ENCODE assay signal across 26 mouse cellular contexts in the genomic region with DNA sequence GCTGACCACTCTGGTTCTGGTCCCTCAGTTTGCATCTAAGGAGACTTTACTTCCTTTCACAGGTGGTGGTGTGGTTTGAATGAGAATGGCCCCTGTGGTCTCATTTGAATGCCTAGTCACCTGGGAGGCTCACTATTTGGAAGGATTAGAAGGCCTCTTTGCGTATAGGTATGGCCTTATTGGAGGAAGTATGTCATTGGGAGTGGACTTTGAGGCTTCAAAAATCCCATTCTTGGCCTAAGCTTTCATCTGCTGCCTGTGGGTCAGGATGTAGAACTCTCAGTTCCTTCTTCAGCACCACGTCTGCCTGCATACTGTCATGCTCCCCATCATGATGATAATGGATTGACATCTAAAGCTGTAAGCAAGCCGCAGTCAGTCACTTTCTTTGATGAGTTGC. TPM values are rescaled to one million over a fixed set of nuclear protein-coding genes. Genes with fewer than 3 reads are reported as not detected.
DNase-seq lines count a peak whose midpoint lies in the region; ATAC-seq and TF ChIP-seq lines count a peak whose summit lies in the region.
"Had no signal": no experiment of that assay in that cellular context is flagged by ENCODE, and none has a peak within 500 bp of the region (broad histone marks: within the 10 kb centered on the region; RNA-seq: fewer than 3 reads in every experiment).

No protein-coding gene starts in this region.

- no peak overlapping the region for H3K4me3 ChIP-seq in forebrain, embryonic 16.5 days (replicated peaks; ENCODE audit: low read length)
- no peak overlapping the region for H3K4me3 ChIP-seq in forebrain, embryonic 12.5 days (replicated peaks)
- no peak overlapping the region for H3K4me3 ChIP-seq in midbrain, embryonic 14.5 days (replicated peaks; ENCODE audit: low read depth, low read length)
- H3K4me3 ChIP-seq in midbrain, embryonic 11.5 days (ENCODE audit: low read depth, low read length) = no peak overlapping the region
- no peak overlapping the region for H3K4me3 ChIP-seq in midbrain, embryonic 16.5 days (ENCODE audit: low read depth, low read length)
- no peak overlapping the region for H3K4me3 ChIP-seq in midbrain, postnatal 0 days (ENCODE audit: low read depth, low read length)
- H3K4me3 ChIP-seq in macrophage (ENCODE audit: inconsistent target) = no peak overlapping the region
- H3K4me3 ChIP-seq: embryonic facial prominence, embryonic 13.5 days; embryonic facial prominence, embryonic 15.5 days; erythroblast, embryonic 14.5 days; forebrain, embryonic 10.5 days; forebrain, embryonic 13.5 days; forebrain, embryonic 15.5 days had no signal

- ATAC-seq in forebrain, embryonic 16.5 days = no peak
- no peak for ATAC-seq in forebrain, embryonic 12.5 days (ENCODE audit: low FRiP score)
- no peak for ATAC-seq in midbrain, embryonic 14.5 days (ENCODE audit: low FRiP score, low TSS enrichment)
- ATAC-seq in midbrain, embryonic 11.5 days (ENCODE audit: low FRiP score) = no peak
- ATAC-seq in midbrain, embryonic 16.5 days = no peak
- no peak for ATAC-seq in midbrain, postnatal 0 days (ENCODE audit: low FRiP score)
- ATAC-seq: CD4-positive, CD25-positive, alpha-beta regulatory T cell, adult 4 months; forebrain, embryonic 13.5 days; forebrain, embryonic 15.5 days had no signal

- DNase-seq in midbrain, embryonic 14.5 days = no peak
- no peak for DNase-seq in midbrain, embryonic 11.5 days (ENCODE audit: low spot score, missing footprints)
- no peak for DNase-seq in midbrain, postnatal 0 days (ENCODE audit: low spot score)
- no peak for DNase-seq in thymus, postnatal 0 days (ENCODE audit: low spot score)
- DNase-seq: adrenal gland, adult 2 months; adrenal gland, postnatal 10 days; adrenal gland, postnatal 25 days; B cell, adult 2 months; cerebellum, adult 11-12 months; cerebellum, adult 8-10 months; cerebellum, adult 9-11 months; cerebellum, postnatal 14 days; cerebellum, postnatal 36 days; embryo, embryonic 11 days had no signal

- H3K27ac ChIP-seq in forebrain, embryonic 16.5 days (ENCODE audit: low read length) = 0 out of 2 replicates have a peak overlapping the region, but pooled peaks have one; percentile 14
- no peak overlapping the region for H3K27ac ChIP-seq in forebrain, embryonic 12.5 days
- H3K27ac ChIP-seq in midbrain, embryonic 14.5 days (replicated peaks; ENCODE audit: low read depth, low read length) = peak overlapping the region; percentile 61; the same call in 1 of the 2 replicates
- no peak overlapping the region for H3K27ac ChIP-seq in midbrain, embryonic 11.5 days (ENCODE audit: low read depth, low read length)
- H3K27ac ChIP-seq in midbrain, embryonic 16.5 days (ENCODE audit: low read length) = 0 out of 2 replicates have a peak overlapping the region, but pooled peaks have one; percentile 44
- no peak overlapping the region for H3K27ac ChIP-seq in midbrain, postnatal 0 days (ENCODE audit: low read depth, low read length)
- peak overlapping the region; percentile 17; the same call in 1 of the 2 replicates for H3K27ac ChIP-seq in macrophage
- H3K27ac ChIP-seq: embryonic facial prominence, embryonic 13.5 days; embryonic facial prominence, embryonic 15.5 days; forebrain, embryonic 10.5 days; forebrain, embryonic 13.5 days had no signal

- peaks cover 16% of the 10 kb centered on the region for H3K4me1 ChIP-seq in forebrain, embryonic 16.5 days (replicated peaks; ENCODE audit: control insufficient read depth, insufficient read depth, low read length)
- H3K4me1 ChIP-seq in forebrain, embryonic 12.5 days = peaks cover 4% of the 10 kb centered on the region; the same call in 1 of the 2 replicates
- H3K4me1 ChIP-seq in midbrain, embryonic 14.5 days (ENCODE audit: control insufficient read depth, insufficient read depth, low read length) = no peaks in the 10 kb centered on the region
- no peaks in the 10 kb centered on the region for H3K4me1 ChIP-seq in midbrain, embryonic 11.5 days (ENCODE audit: control insufficient read depth, insufficient read depth, low read length)
- H3K4me1 ChIP-seq in midbrain, embryonic 16.5 days (ENCODE audit: control insufficient read depth, insufficient read depth, low read length) = peaks cover 7% of the 10 kb centered on the region
- peaks cover 5% of the 10 kb centered on the region; the same call in 1 of the 2 replicates for H3K4me1 ChIP-seq in midbrain, postnatal 0 days (ENCODE audit: insufficient read depth, low read length)

- TF ChIP-seq CTCF in midbrain, postnatal 0 days (IDR thresholded peaks at IDR 0.05) = no peak

- peaks cover 24% of the 10 kb centered on the region for H3K36me3 ChIP-seq in forebrain, embryonic 16.5 days (ENCODE audit: control insufficient read depth, insufficient read depth)
- H3K36me3 ChIP-seq in forebrain, embryonic 12.5 days (replicated peaks) = peaks cover 91% of the 10 kb centered on the region
- peaks cover 87% of the 10 kb centered on the region for H3K36me3 ChIP-seq in midbrain, embryonic 14.5 days (ENCODE audit: control insufficient read depth, insufficient read depth, low read length)
- peaks cover 6% of the 10 kb centered on the region; the same call in 1 of the 2 replicates for H3K36me3 ChIP-seq in midbrain, embryonic 11.5 days (ENCODE audit: control insufficient read depth, insufficient read depth, low read length)
- peaks cover 12% of the 10 kb centered on the region for H3K36me3 ChIP-seq in midbrain, embryonic 16.5 days (ENCODE audit: control insufficient read depth, insufficient read depth, low read length)
- H3K36me3 ChIP-seq in midbrain, postnatal 0 days (ENCODE audit: insufficient read depth, low read length) = peaks cover 32% of the 10 kb centered on the region
- H3K36me3 ChIP-seq in macrophage (ENCODE audit: inconsistent target) = peaks cover 52% of the 10 kb centered on the region
- H3K36me3 ChIP-seq: embryonic facial prominence, embryonic 15.5 days had no signal

- 95% methylated on average over 3 of the region's 3 CpGs for WGBS in forebrain, embryonic 16.5 days
- 94% methylated on average over 3 of the region's 3 CpGs for WGBS in forebrain, embryonic 12.5 days
- WGBS in midbrain, embryonic 14.5 days = 94% methylated on average over 3 of the region's 3 CpGs
- WGBS in midbrain, embryonic 11.5 days = 97% methylated on average over 3 of the region's 3 CpGs
- 86% methylated on average over 3 of the region's 3 CpGs for whole genome bisulfite sequencing in midbrain, embryonic 16.5 days
- 94% methylated on average over 3 of the region's 3 CpGs for WGBS in midbrain, postnatal 0 days
- WGBS in macrophage (ENCODE audit: missing documents) = 89% methylated on average over 3 of the region's 3 CpGs

- H3K79me2 ChIP-seq in macrophage (ENCODE audit: inconsistent target) = peaks cover 12% of the 10 kb centered on the region; the same call in 1 of the 2 replicates

- H3K9ac ChIP-seq in forebrain, embryonic 16.5 days (replicated peaks; ENCODE audit: low read depth, low read length) = no peak overlapping the region
- H3K9ac ChIP-seq in forebrain, embryonic 12.5 days = no peak overlapping the region
- H3K9ac ChIP-seq in midbrain, embryonic 14.5 days (replicated peaks; ENCODE audit: low read length) = no peak overlapping the region
- H3K9ac ChIP-seq in midbrain, embryonic 11.5 days (ENCODE audit: low read length) = no peak overlapping the region
- H3K9ac ChIP-seq in midbrain, embryonic 16.5 days (ENCODE audit: low read depth, low read length) = no peak overlapping the region
- H3K9ac ChIP-seq in midbrain, postnatal 0 days (replicated peaks; ENCODE audit: low read length, poor library complexity, severe bottlenecking) = no peak overlapping the region
- H3K9ac ChIP-seq: embryonic facial prominence, embryonic 13.5 days; embryonic facial prominence, embryonic 15.5 days; forebrain, embryonic 13.5 days; forebrain, embryonic 15.5 days had no signal

- no peaks in the 10 kb centered on the region for H3K27me3 ChIP-seq in forebrain, embryonic 16.5 days (replicated peaks; ENCODE audit: control insufficient read depth, insufficient read depth, low read length)
- H3K27me3 ChIP-seq in forebrain, embryonic 12.5 days = no peaks in the 10 kb centered on the region
- no peaks in the 10 kb centered on the region for H3K27me3 ChIP-seq in midbrain, embryonic 14.5 days (ENCODE audit: control insufficient read depth, insufficient read depth, low read length)
- no peaks in the 10 kb centered on the region for H3K27me3 ChIP-seq in midbrain, embryonic 11.5 days (ENCODE audit: control insufficient read depth, insufficient read depth, low read length)
- no peaks in the 10 kb centered on the region for H3K27me3 ChIP-seq in midbrain, embryonic 16.5 days (ENCODE audit: control insufficient read depth, insufficient read depth, low read depth, low read length)
- no peaks in the 10 kb centered on the region for H3K27me3 ChIP-seq in midbrain, postnatal 0 days (ENCODE audit: insufficient read depth, low read length)
- H3K27me3 ChIP-seq: embryonic facial prominence, embryonic 13.5 days; embryonic facial prominence, embryonic 15.5 days; forebrain, embryonic 13.5 days; forebrain, embryonic 15.5 days had no signal

- H3K9me3 ChIP-seq in forebrain, embryonic 16.5 days (ENCODE audit: control insufficient read depth, low read length) = no peaks in the 10 kb centered on the region
- H3K9me3 ChIP-seq in forebrain, embryonic 12.5 days = no peaks in the 10 kb centered on the region
- no peaks in the 10 kb centered on the region for H3K9me3 ChIP-seq in midbrain, embryonic 14.5 days (ENCODE audit: control insufficient read depth, low read length)
- no peaks in the 10 kb centered on the region for H3K9me3 ChIP-seq in midbrain, embryonic 11.5 days (ENCODE audit: control insufficient read depth, low read length)
- H3K9me3 ChIP-seq in midbrain, embryonic 16.5 days (replicated peaks; ENCODE audit: control insufficient read depth, low read length, poor library complexity, severe bottlenecking) = no peaks in the 10 kb centered on the region
- H3K9me3 ChIP-seq in midbrain, postnatal 0 days (ENCODE audit: low read length) = no peaks in the 10 kb centered on the region
- H3K9me3 ChIP-seq: embryonic facial prominence, embryonic 13.5 days; embryonic facial prominence, embryonic 15.5 days; forebrain, embryonic 10.5 days; forebrain, embryonic 13.5 days; forebrain, embryonic 15.5 days had no signal

- H3K4me2 ChIP-seq in forebrain, embryonic 16.5 days (ENCODE audit: low read length) = no peak overlapping the region
- no peak overlapping the region for H3K4me2 ChIP-seq in forebrain, embryonic 12.5 days
- H3K4me2 ChIP-seq in midbrain, embryonic 14.5 days (ENCODE audit: low read length) = no peak overlapping the region
- no peak overlapping the region for H3K4me2 ChIP-seq in midbrain, embryonic 11.5 days
- no peak overlapping the region for H3K4me2 ChIP-seq in midbrain, embryonic 16.5 days (ENCODE audit: low read length)
- no peak overlapping the region for H3K4me2 ChIP-seq in midbrain, postnatal 0 days (ENCODE audit: low read depth, low read length, poor library complexity, severe bottlenecking)
- H3K4me2 ChIP-seq: embryonic facial prominence, embryonic 13.5 days; embryonic facial prominence, embryonic 15.5 days; forebrain, embryonic 13.5 days; forebrain, embryonic 15.5 days had no signal

RNA-seq across cellular contexts. Expression of a gene that starts 34.4 kb away (rescaled TPM):
- 8.7 and 12.4 TPM in 2 replicates for polyA plus RNA-seq in forebrain, embryonic 16.5 days (2015; fragmentation: Nextera tagmentation; extraction: Ambion mirVana)
- 1.6 and 2.3 TPM in 2 replicates for polyA plus RNA-seq in forebrain, embryonic 12.5 days (2016; fragmentation: Nextera tagmentation; extraction: Ambion mirVana)
- polyA plus RNA-seq in midbrain, embryonic 14.5 days (2014; fragmentation: Nextera tagmentation; extraction: Ambion mirVana) = 8.7 and 9.7 TPM in 2 replicates
- polyA plus RNA-seq in midbrain, embryonic 11.5 days (2014; fragmentation: Nextera tagmentation; extraction: Ambion mirVana) = 0.36 and 0.87 TPM in 2 replicates
- polyA plus RNA-seq in midbrain, embryonic 16.5 days (2015; fragmentation: Nextera tagmentation; extraction: Ambion mirVana) = 13.3 and 20.5 TPM in 2 replicates
- total RNA-seq in midbrain, postnatal 0 days (2014; rRNA removed) = 18.6 and 22.5 TPM in 2 replicates
- 28.1 and 31.1 TPM in 2 replicates for polyA plus RNA-seq in midbrain, postnatal 0 days (2015; fragmentation: Nextera tagmentation; extraction: Ambion mirVana)
- total RNA-seq in macrophage (2018; cell fraction: chromatin; rRNA removed) = not detected
- not detected for total RNA-seq in macrophage (2018; cell fraction: cytosol; rRNA removed)
- total RNA-seq in macrophage (2018; cell fraction: nucleus; rRNA removed) = not detected
- polyA plus RNA-seq in macrophage (2018) = not detected in 3 replicates
- polyA plus RNA-seq in thymus, postnatal 0 days (2015; fragmentation: Nextera tagmentation; extraction: Ambion mirVana) = 12.8 and 14.3 TPM in 2 replicates
- total RNA-seq: MEL had no signal
- polyA plus RNA-seq: erythroblast, embryonic 14.5 days had no signal

Comparison
In these comparisons a context has a peak if more than half of its experiments do, and no peak if none do; other contexts are left out.
1. H3K27ac ChIP-seq: peak in forebrain, embryonic 16.5 days (single experiment), midbrain, embryonic 14.5 days (single experiment), midbrain, embryonic 16.5 days (single experiment) and macrophage (single experiment); none in forebrain, embryonic 12.5 days (single experiment), midbrain, embryonic 11.5 days (single experiment) and midbrain, postnatal 0 days (single experiment).